Mouse (Mus musculus) megakaryocyte, embryonic 14.5 days (primary cell): ENCODE results near the gene Pink1.

ENCODE experiments used
- FLI1 ChIP-seq: IDR thresholded peaks from 2 replicates; pipeline ENCODE4 v1.6.1; 2012; ENCODE audit warnings: low read length, inconsistent platforms, mixed read lengths
- GATA1 ChIP-seq: IDR thresholded peaks from 3 replicates; pipeline ENCODE4 v1.6.1; 2012; ENCODE audit warnings: mixed read lengths, low read length, inconsistent platforms, borderline replicate concordance

DNA sequence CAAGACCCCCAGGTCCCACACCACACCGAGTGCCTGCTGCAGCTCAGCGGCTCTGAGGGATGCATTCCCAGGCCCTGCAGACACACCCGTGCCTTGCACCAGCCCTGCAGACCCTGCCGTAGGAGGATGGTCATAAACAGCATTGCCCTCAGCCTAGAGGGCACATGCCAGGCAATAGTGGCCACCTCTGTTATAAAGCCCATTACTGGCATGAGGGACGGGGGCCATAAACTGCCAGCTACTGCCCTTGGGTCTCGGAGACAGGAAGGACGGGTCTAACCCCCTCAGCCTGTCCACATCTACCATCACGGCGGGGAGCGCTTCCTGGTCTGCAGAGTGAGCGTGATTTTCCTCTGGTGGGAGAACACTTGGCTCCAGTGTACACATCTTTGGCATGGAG, 13.1 kb downstream of the Pink1 start:
- TF ChIP-seq FLI1 (no peak), GATA1 (no peak)
